Mouse (Mus musculus) erythroblast, adult 5-6 weeks (primary cell): ENCODE data around the gene Proz. TPM values are rescaled to one million over a fixed set of nuclear protein-coding genes. Genes with fewer than 3 reads are reported as not detected.

ENCODE experiments used
- ATAC-seq: replicated peaks from 2 replicates; pipeline ENCODE4 v1.8.0; 2016; ENCODE audit warnings: moderate number of reproducible peaks, mild to moderate bottlenecking, moderate TSS enrichment, inconsistent platforms; ENCODE audit not compliant: poor library complexity, low FRiP score, severe bottlenecking
- total RNA-seq, 2 experiments: library from RNA; stranded (forward) in 1 of 2; stranded (reverse) in 1 of 2; fragments of 150-400 nt in 1 of 2; fragments of 200-764, 138-1000 nt in 1 of 2; gene quantifications; 2 replicates each; pipeline versions ENCODE4 v1.2.3 to v1.2.4; 2015 to 2017; ENCODE audit warnings: low replicate concordance in 2 of 2

Gene Proz
- total RNA-seq, 2 experiments from 2014 or later = not detected

DNA sequence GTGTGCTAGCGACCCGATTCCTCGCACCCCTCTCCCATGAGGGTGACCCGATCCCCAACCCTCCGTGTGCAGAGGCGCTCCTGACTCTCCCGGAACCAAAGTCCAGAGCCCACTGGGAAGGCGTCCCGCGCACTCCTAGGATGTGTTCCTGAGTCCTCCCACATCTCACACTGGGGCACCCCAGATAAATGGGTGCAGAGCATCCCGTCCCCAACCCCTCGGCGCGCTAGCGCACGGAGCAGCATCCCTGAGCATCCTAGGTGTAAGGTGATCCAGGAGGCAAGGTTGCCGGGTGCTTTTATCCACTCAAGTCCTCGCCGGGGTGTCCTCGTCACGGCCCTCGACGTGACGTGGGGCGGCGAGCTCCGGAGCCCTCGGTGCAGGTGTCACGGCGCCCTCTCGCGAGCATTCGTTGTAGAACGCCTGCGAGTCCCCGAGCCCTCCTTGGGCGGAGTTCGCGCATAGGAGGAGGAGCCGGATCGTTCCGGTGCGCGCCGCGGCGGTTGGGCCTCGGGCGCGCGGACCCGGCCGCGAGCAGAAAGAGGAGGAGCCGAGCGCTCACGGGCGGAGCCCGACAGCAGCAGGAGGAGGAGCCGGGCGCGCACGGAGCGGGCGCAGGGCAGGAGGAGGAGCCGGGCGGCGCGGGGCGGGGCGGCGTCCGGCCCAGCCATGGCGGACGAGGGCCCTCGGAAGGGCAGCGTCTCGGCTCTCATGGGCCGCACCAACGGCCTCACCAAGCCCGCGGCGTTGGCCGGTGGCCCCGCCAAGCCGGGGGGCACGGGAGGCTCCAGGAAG, 44.6 kb downstream of the Proz start, which contains the start of the genes Pcid2 and Cul4a:
TSS of gene Pcid2 (minus strand) at position 373 of the 795 bp plus-strand sequence.
TSS of gene Cul4a (plus strand) at position 535 of the 795 bp plus-strand sequence.
- peak; percentile 77 for ATAC-seq

DNA sequence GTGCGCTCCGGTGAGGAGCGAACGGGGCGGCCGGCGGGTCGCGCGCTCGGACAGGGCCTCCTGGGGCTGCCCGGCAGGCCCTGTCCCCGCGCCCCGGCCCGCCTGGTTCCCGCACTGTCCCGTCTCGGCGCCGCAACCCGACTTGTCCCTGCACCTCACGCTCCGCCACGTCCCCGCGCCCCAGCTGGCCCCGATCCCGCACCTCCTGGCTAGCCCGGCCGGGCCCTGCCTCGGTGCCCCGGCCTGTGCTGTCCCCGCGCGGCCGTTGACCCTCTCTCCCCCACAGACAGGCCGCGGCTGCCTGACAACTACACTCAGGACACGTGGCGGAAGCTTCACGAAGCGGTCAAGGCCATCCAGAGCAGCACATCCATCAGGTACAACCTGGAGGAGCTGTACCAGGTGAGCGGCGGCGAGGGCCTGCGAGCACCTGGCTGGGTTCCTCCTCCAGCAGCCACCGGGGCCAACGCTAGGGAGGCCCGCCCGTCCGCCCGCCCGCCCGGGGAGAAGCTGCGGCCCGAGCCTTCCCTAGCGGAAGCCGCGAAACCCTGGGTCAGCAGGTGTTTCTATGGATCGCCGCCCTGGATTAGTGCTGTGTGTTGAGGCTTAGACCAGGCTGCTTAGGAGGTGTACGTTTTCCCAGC, 45.3 kb downstream of the Proz start:
- no peak for ATAC-seq

DNA sequence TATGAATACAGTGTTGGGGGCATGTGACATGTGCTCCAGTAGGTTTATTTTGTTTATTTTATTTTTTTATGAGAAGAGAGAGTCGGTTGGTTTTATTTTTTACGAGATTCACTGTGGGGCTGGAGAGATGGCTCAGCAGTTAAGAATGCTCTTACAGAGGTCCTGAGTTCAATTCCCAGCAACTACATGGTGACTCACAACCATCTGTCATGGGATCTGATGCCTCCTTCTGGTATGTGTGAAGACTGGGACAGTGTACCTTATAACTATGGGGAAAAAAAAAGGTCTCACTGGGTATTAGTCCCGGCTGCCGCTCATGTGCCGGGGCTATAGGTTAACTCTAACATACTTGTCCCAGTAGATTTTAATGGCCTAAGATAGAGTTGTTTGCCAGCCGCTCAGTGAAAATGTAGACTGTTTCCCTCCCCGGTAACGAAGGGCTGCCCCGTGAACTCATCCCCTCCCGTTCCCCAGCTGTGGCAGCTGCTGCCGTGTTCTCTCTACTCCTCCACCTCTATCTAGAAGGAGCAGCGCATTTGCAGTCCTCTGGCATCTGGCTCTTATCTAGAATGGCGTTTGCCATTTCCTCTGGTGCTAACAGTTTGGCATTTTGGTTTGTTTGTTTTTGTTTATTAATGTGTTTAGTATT, 47.4 kb downstream of the Proz start:
- ATAC-seq = peak; percentile 62

DNA sequence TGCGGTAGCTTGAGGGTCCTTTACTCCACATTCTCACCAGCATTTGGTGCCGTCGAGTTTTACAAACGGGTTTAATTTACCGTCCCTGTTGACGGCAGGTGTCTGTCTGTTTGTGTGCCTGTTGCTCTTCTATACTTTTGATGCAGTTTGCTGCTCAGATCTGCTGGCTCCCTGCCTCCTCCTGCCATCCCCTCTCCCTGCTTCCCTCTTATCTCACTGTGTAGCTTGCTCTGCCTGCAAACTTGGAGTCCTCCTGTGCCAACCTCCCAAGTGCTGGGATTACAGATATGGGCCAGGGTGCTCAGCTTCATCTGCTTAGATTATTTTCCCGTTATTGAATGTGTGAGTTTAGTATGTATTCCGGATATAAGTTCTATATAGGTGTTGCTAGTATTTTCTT, 48.3 kb downstream of the Proz start:
- ATAC-seq = peak; percentile 59

DNA sequence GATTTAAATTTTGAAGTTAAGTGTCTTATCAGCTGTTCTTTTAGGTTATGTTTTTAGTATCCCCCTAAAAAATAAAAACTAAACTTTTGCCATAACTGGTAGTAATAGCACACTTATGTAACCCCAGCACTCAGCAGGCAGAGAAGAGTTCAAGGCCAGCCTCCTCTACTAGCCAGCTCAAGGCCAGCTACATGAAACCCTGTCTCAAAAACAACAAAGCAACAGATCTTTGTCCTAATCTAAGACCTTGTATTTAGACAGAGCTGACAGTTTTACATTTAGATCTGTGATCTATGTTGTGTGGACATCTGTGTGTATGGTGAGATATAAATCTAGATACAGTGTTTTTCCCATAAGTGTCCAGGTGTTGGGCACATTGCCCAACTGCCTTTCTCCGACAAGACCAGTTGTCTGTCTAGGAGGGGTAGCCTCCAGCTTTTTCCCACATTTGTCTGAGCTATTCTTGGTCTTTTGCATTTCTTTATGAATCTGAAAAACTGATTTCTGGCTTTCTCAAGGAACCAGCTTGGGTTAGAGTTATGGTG, 48.8 kb downstream of the Proz start:
- ATAC-seq = no peak

DNA sequence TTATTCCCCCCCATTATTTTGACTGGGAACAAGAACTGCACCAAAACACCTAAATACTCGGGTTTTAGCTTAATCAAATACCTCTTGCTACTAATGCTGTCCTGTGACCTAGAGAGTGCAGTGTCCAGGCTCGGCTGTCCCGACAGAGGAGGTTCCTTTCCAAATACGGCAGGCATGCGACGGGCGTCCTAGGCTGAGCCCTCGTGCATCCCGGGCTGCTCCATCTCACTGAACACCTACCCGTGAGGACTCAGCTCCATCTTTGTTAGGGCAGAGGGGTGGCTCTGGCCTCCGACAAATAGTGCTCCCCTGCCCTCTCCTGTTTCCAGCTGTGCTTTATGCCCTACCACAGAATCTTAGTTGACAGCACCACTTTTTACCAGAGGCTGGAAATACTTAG, 51.2 kb downstream of the Proz start:
- ATAC-seq = no peak

DNA sequence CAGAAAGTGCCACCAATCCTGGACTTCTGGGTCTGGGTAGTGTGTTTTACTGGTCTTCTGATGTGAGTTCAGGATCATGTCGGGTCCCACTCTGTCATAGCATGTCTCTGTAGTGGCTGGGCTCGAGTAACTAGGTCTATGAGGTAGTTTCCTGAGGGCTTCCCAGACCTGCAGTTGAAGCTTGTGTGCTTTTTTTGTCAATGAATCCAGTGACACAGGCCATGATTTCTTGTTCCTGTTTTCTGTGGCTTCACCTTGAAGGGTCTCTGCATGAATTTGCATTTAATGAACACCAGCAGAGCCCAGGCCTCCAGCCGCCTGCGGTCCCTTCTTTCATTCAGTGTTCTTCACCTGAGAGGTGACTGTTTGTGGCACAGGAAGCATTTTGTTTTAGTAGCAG, 52.5 kb downstream of the Proz start:
- ATAC-seq = no peak

DNA sequence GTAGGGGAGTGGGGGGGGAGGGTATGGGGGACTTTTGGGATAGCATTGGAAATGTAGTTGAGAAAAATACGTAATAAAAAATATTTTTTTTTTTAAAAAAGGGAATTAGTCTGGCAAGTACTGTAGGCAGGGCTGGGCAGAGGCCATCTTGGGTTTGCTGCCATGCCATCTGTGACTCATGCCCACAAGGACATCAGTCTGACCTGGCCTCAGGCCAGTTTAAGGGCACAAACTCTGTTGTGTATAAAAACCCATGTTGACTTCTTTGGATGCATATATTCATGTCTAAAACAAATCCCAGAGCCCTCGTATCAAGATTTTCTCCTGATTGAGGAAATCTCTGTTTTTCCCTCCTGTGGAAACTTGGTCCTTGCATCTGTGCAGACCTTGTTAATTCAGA, 56.4 kb downstream of the Proz start:
- ATAC-seq = no peak

DNA sequence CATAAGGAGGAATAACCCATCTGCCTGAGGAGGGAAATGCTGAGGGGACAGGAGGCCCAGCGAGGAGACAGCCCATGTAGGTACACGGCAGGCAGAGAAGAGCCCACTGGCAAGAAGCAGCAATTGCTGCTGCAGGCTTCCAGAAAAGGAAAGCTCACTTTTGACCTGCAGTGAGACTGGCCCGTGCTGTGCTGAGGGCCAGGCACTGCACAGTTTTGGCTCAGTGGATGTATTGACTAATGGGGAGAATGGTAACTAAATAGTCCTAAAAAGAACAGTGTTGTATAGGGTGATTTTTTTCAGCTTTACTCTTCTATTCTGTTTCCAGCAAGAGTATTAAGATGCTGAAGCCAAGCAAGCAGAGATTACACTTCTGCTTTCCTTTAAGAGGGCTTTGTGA, 57.8 kb downstream of the Proz start:
- ATAC-seq = no peak

DNA sequence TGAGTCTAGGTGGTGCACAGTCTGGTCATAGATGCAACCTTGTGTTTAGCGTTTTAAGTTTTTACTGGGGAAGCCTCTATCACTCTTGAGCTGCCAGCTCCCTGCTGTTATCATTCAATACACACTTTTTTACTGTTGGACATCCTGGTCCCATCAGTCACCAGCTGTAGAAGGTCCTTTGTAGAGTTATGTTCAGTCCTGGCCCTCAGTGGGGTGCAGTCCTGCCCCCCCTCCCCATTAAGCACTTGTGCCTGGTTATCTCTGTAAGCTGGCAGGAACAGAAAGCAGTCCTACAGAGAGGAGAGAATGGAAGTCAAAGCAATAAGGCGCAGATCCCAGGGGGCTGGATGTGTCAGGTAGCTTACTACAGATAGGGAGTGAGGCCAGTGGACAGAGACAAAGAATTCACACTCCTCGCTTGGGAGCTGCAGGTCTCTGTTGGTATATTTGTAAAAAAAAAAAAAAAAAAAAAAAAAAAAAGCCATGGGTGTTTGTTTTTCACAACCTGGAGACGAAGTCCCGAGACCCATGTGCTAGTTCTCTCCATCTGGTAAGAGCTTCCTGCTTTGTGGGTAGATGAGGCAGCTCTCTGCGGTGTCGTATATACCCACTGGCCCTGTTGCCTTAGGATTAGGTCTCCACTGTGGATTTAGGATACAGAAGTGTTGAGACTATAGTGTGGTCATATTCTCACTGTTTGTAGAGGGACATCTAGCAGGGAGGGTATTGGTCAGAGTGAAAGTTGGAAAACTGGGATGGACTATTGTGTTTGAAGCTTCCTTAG, 60.4 kb downstream of the Proz start:
- peak; percentile 71 for ATAC-seq

DNA sequence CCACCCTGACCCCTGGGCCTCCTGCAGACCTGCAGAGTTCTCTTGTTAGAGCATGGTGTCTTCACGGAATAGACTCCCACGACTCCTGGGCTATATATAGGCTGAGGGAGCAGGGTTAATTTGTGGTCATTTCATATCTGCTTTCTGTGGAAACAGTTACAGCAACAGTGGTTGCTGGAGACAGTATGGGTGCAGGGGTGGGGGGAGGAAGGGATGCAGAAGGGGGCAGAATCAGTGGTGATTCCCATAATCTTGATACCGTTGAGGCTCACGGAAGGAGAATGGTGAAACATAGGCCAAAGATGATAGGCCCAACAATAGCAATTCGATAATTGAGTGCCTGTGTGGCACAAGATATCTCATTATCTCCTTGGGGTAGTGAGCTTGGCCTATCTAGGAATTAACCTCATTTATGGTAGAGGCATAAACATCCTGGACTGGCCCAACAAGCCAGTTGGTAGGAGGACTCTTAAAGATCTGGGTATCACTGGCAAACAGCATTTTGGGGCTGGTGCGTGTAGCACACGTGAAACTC, 62.2 kb downstream of the Proz start:
- ATAC-seq = no peak

DNA sequence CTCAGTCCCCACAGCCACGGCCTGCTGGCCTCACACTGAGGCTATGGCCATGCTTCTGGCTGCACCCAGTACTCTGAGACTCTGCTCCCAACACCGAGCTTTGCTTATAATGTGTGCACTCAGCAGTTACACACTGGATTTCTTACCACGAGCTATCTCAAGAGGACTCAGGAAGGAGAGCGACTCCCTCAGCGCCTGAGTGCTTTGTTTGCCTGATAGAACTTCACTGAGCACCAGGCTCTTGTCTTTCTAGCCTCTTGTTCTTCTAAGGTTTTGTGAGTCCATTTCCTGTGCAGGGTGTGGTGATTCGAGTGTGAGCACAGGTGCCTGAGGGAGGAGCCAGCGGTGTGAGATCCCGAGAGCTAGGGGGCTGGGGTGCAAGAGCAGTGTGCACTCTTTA, 64.2 kb downstream of the Proz start:
- ATAC-seq = no peak

Other genes starting within 250 kb of the Proz start
- gene Mcf2l, start 187.1 kb upstream of the Proz start, total RNA-seq (2015; ENCODE audit: low replicate concordance) = 1.7 and 3.1 TPM in 2 replicates
- gene Mcf2l, start 187.1 kb upstream of the Proz start, total RNA-seq (2017; ENCODE audit: low replicate concordance) = 2.0 and 5.6 TPM in 2 replicates
- not detected in 2 replicates for gene F7, start 34.9 kb upstream of the Proz start, total RNA-seq (2015; ENCODE audit: low replicate concordance)
- gene F7, start 34.9 kb upstream of the Proz start, total RNA-seq (2017; ENCODE audit: low replicate concordance) = not detected in 2 replicates
- gene F10, start 23.6 kb upstream of the Proz start, total RNA-seq (2015; ENCODE audit: low replicate concordance) = 0.77 and 17.6 TPM in 2 replicates
- 15.5 and 20.8 TPM in 2 replicates for gene F10, start 23.6 kb upstream of the Proz start, total RNA-seq (2017; ENCODE audit: low replicate concordance)
- 7.5 and 8.6 TPM in 2 replicates for gene Pcid2, start 44.5 kb downstream of the Proz start, total RNA-seq (2015; ENCODE audit: low replicate concordance)
- 7.8 and 12.1 TPM in 2 replicates for gene Pcid2, start 44.5 kb downstream of the Proz start, total RNA-seq (2017; ENCODE audit: low replicate concordance)
- 390 and 405 TPM in 2 replicates for gene Cul4a, start 44.7 kb downstream of the Proz start, total RNA-seq (2015; ENCODE audit: low replicate concordance)
- 552 and 664 TPM in 2 replicates for gene Cul4a, start 44.7 kb downstream of the Proz start, total RNA-seq (2017; ENCODE audit: low replicate concordance)
- gene Lamp1, start 98.2 kb downstream of the Proz start, total RNA-seq (2015; ENCODE audit: low replicate concordance) = 101 and 131 TPM in 2 replicates
- gene Lamp1, start 98.2 kb downstream of the Proz start, total RNA-seq (2017; ENCODE audit: low replicate concordance) = 103 and 130 TPM in 2 replicates
- 5.0 and 6.3 TPM in 2 replicates for gene Grtp1, start 139.7 kb downstream of the Proz start, total RNA-seq (2015; ENCODE audit: low replicate concordance)
- 1.6 and 4.3 TPM in 2 replicates for gene Grtp1, start 139.7 kb downstream of the Proz start, total RNA-seq (2017; ENCODE audit: low replicate concordance)
- not detected in 2 replicates for gene Adprhl1, start 193.2 kb downstream of the Proz start, total RNA-seq (2015; ENCODE audit: low replicate concordance)
- 0.43 TPM in 1 of 2 replicates, not detected in the other for gene Adprhl1, start 193.2 kb downstream of the Proz start, total RNA-seq (2017; ENCODE audit: low replicate concordance)
- 0.42 and 9.2 TPM in 2 replicates for gene Dcun1d2, start 227.2 kb downstream of the Proz start, total RNA-seq (2015; ENCODE audit: low replicate concordance)
- 4.2 and 5.4 TPM in 2 replicates for gene Dcun1d2, start 227.2 kb downstream of the Proz start, total RNA-seq (2017; ENCODE audit: low replicate concordance)
- 7.1 and 12.3 TPM in 2 replicates for gene Tmco3, start 227.3 kb downstream of the Proz start, total RNA-seq (2015; ENCODE audit: low replicate concordance)
- 6.1 and 9.4 TPM in 2 replicates for gene Tmco3, start 227.3 kb downstream of the Proz start, total RNA-seq (2017; ENCODE audit: low replicate concordance)